Mouse (Mus musculus) ES-Bruce4 (cell line): ENCODE data around the gene Eef1akmt1.

Experiments used
- CTCF ChIP-seq: IDR thresholded peaks from one replicate; pipeline ENCODE4 v1.8.1; 2011; ENCODE audit warnings: low read depth, low read length
- EP300 ChIP-seq: IDR thresholded peaks from 2 replicates; pipeline ENCODE4 v1.6.1; 2011; ENCODE audit warnings: low read depth, low read length; ENCODE audit not compliant: insufficient read depth
- POLR2A ChIP-seq: IDR thresholded peaks from one replicate; pipeline ENCODE4 v1.8.1; 2011; ENCODE audit warnings: low read length; ENCODE audit not compliant: insufficient read depth

DNA sequence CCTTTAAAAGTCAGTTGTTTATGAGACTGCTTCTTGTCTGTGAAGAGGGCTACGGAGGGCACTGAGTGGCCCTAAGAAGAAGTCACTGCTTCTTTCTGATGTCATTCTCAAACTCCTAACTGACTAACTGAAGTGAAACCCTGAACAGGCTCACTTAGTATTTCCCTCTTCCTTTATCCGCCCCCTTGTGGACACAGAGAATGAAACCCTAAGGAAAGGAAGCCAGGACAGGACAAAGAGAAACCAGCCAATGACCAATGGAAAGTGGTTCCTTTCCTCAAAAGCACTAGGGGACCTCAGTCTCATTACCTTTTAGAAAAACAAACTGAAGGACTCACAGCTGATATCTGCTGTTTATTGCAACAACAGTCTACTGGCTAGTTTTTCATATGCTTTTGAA lies 48.1 kb upstream of the Eef1akmt1 start:
- TF ChIP-seq CTCF, result no peak
- no peak for TF ChIP-seq POLR2A
- TF ChIP-seq EP300, result no peak
